In genomic region chr16:78522974-78523373, GRCm38 (mm10) we compare ENCODE assay signal across 22 mouse cellular contexts.
"Had no signal": no experiment of that assay in that cellular context is flagged by ENCODE, and none has a peak within 500 bp of the region (broad histone marks: within the 10 kb centered on the region; RNA-seq: fewer than 3 reads in every experiment).

No protein-coding gene starts in this region.

- ATAC-seq: hindbrain, postnatal 0 days; intestine, embryonic 16.5 days; liver, embryonic 12.5 days had no signal

- H3K4me3 ChIP-seq: heart, embryonic 10.5 days; heart, embryonic 12.5 days; hindbrain, embryonic 13.5 days; hindbrain, embryonic 15.5 days; layer of hippocampus, adult 2 months; left cerebral cortex, adult 2 months; limb, embryonic 13.5 days; limb, embryonic 15.5 days; liver, embryonic 12.5 days had no signal

- H3K27me3 ChIP-seq: heart, embryonic 12.5 days; hindbrain, embryonic 13.5 days; hindbrain, embryonic 15.5 days; limb, embryonic 13.5 days; limb, embryonic 15.5 days; liver, embryonic 12.5 days had no signal

- H3K27ac ChIP-seq: heart, embryonic 10.5 days; hindbrain, embryonic 13.5 days; hindbrain, embryonic 15.5 days; hindbrain, postnatal 0 days; layer of hippocampus, adult 2 months; left cerebral cortex, adult 2 months; limb, embryonic 13.5 days; limb, embryonic 15.5 days; liver, embryonic 12.5 days had no signal

- H3K4me1 ChIP-seq: heart, embryonic 10.5 days; heart, embryonic 12.5 days; hindbrain, embryonic 13.5 days; hindbrain, embryonic 15.5 days; limb, embryonic 13.5 days; limb, embryonic 15.5 days; liver, embryonic 12.5 days had no signal

- DNase-seq: gastrocnemius, postnatal 14 days; gastrocnemius, postnatal 36 days; heart, adult 18-20 months; heart, postnatal 10 days; heart, postnatal 4 days; kidney, adult 11 months; kidney, adult 8-10 months; kidney, postnatal 10 days; kidney, postnatal 25 days; kidney, postnatal 4 days; left cerebral cortex, postnatal 4 days had no signal

- H3K36me3 ChIP-seq: heart, embryonic 10.5 days; heart, embryonic 12.5 days; hindbrain, embryonic 13.5 days; hindbrain, embryonic 15.5 days; limb, embryonic 13.5 days; limb, embryonic 15.5 days; liver, embryonic 12.5 days had no signal
